Mouse (Mus musculus): ENCODE measurements around the gene Abca4. TPM values are rescaled to one million over a fixed set of nuclear protein-coding genes. Genes with fewer than 3 reads are reported as not detected.

Abca4 gene
- polyA plus RNA-seq (2016; fragmentation: Nextera tagmentation; extraction: Ambion mirVana): 1.7 and 2.3 TPM in 2 replicates

GRCm38 (mm10) chr3:122043799-122044547 is at the start of gene Abca4:
Gene Abca4, plus strand, starts transcription at chr3:122044443.
- H3K27me3 ChIP-seq (ENCODE audit: low read depth, poor library complexity, severe bottlenecking): peaks cover 38% of the 10 kb centered on the region
- DNase-seq (ENCODE audit: low spot score): peak; percentile 63
- H3K9me3 ChIP-seq (replicated peaks): no peaks in the 10 kb centered on the region
- H3K4me1 ChIP-seq: peaks cover 63% of the 10 kb centered on the region
- no peaks in the 10 kb centered on the region for H3K36me3 ChIP-seq
- peak within 1 kb of the TSS; percentile 40 for H3K4me3 ChIP-seq
- WGBS: 6% methylated on average over 26 of the region's 26 CpGs
- H3K27ac ChIP-seq: peak within 1 kb of the TSS; percentile 90

- 84% methylated on average over 4 of the region's 4 CpGs for whole genome bisulfite sequencing
- Histone ChIP-seq H3K4me3 (no peak overlapping the region), H3K9me3 (replicated peaks) (no peaks in the 10 kb centered on the region), H3K27ac (no peak overlapping the region), H3K27me3 (ENCODE audit: low read depth, poor library complexity, severe bottlenecking) (no peaks in the 10 kb centered on the region), H3K36me3 (peaks cover 24% of the 10 kb centered on the region), H3K4me1 (peaks cover 8% of the 10 kb centered on the region)
- DNase-seq (ENCODE audit: low spot score): no peak
These were observed 49.1 kb upstream of the Abca4 start for GRCm38 (mm10) chr3:121995125-121995524.

GRCm38 (mm10) chr3:121999934-122000333 is 44.3 kb upstream of the Abca4 start:
- whole genome bisulfite sequencing: 46% methylated on average over 2 of the region's 2 CpGs
- H3K27me3 ChIP-seq (ENCODE audit: low read depth, poor library complexity, severe bottlenecking): no peaks in the 10 kb centered on the region
- DNase-seq (ENCODE audit: low spot score): peak; percentile 47
- no peak overlapping the region for H3K4me3 ChIP-seq
- peaks cover 14% of the 10 kb centered on the region for H3K36me3 ChIP-seq
- no peak overlapping the region for H3K27ac ChIP-seq
- no peaks in the 10 kb centered on the region for H3K9me3 ChIP-seq (replicated peaks)
- peaks cover 22% of the 10 kb centered on the region for H3K4me1 ChIP-seq

GRCm38 (mm10) chr3:122001568-122001967 is 42.7 kb upstream of the Abca4 start:
- no peaks in the 10 kb centered on the region for H3K9me3 ChIP-seq (replicated peaks)
- H3K4me3 ChIP-seq: no peak overlapping the region
- DNase-seq (ENCODE audit: low spot score): no peak
- peaks cover 22% of the 10 kb centered on the region for H3K4me1 ChIP-seq
- H3K27me3 ChIP-seq (ENCODE audit: low read depth, poor library complexity, severe bottlenecking): no peaks in the 10 kb centered on the region
- H3K36me3 ChIP-seq: peaks cover 14% of the 10 kb centered on the region
- 37% methylated on average over 6 of the region's 6 CpGs for WGBS
- H3K27ac ChIP-seq: no peak overlapping the region

- H3K4me1 ChIP-seq: no peaks in the 10 kb centered on the region
- H3K4me3 ChIP-seq: no peak overlapping the region
- H3K9me3 ChIP-seq (replicated peaks): no peaks in the 10 kb centered on the region
- WGBS: 94% methylated on average over 5 of the region's 5 CpGs
- no peak overlapping the region for H3K27ac ChIP-seq
- H3K27me3 ChIP-seq (ENCODE audit: low read depth, poor library complexity, severe bottlenecking): no peaks in the 10 kb centered on the region
- DNase-seq (ENCODE audit: low spot score): no peak
- peaks cover 62% of the 10 kb centered on the region for H3K36me3 ChIP-seq
These were observed 34.4 kb upstream of the Abca4 start for GRCm38 (mm10) chr3:122009818-122010217.

- 92% methylated on average over 5 of the region's 5 CpGs for WGBS
These were observed 34.0 kb upstream of the Abca4 start for GRCm38 (mm10) chr3:122010292-122010691.

GRCm38 (mm10) chr3:122012464-122012863 is 31.8 kb upstream of the Abca4 start:
- H3K27me3 ChIP-seq (ENCODE audit: low read depth, poor library complexity, severe bottlenecking): no peaks in the 10 kb centered on the region
- 77% methylated on average over 1 of the region's 1 CpGs for WGBS
- no peaks in the 10 kb centered on the region for H3K9me3 ChIP-seq (replicated peaks)
- H3K4me3 ChIP-seq: no peak overlapping the region
- no peaks in the 10 kb centered on the region for H3K4me1 ChIP-seq
- H3K36me3 ChIP-seq: peaks cover 58% of the 10 kb centered on the region
- DNase-seq (ENCODE audit: low spot score): no peak
- H3K27ac ChIP-seq: no peak overlapping the region

More at GRCm38 (mm10) chr3:122010292-122010691, 34.0 kb upstream of the Abca4 start:
- no peak overlapping the region for H3K27ac ChIP-seq
- H3K4me1 ChIP-seq: no peaks in the 10 kb centered on the region
- H3K9me3 ChIP-seq (replicated peaks): no peaks in the 10 kb centered on the region
- no peaks in the 10 kb centered on the region for H3K27me3 ChIP-seq (ENCODE audit: low read depth, poor library complexity, severe bottlenecking)
- H3K4me3 ChIP-seq: no peak overlapping the region
- no peak for DNase-seq (ENCODE audit: low spot score)
- H3K36me3 ChIP-seq: peaks cover 63% of the 10 kb centered on the region

- Histone ChIP-seq H3K27ac (no peak overlapping the region), H3K36me3 (peaks cover 15% of the 10 kb centered on the region), H3K9me3 (replicated peaks) (no peaks in the 10 kb centered on the region), H3K4me3 (no peak overlapping the region), H3K4me1 (no peaks in the 10 kb centered on the region), H3K27me3 (ENCODE audit: low read depth, poor library complexity, severe bottlenecking) (no peaks in the 10 kb centered on the region)
- WGBS: 94% methylated on average over 7 of the region's 7 CpGs
- no peak for DNase-seq (ENCODE audit: low spot score)
These were observed 25.8 kb upstream of the Abca4 start for GRCm38 (mm10) chr3:122018421-122018820.

GRCm38 (mm10) chr3:122019159-122019558 is 25.1 kb upstream of the Abca4 start:
- Histone ChIP-seq H3K27me3 (ENCODE audit: low read depth, poor library complexity, severe bottlenecking) (no peaks in the 10 kb centered on the region), H3K27ac (no peak overlapping the region)

GRCm38 (mm10) chr3:122021029-122021652 is 23.1 kb upstream of the Abca4 start:
- H3K4me3 ChIP-seq: no peak overlapping the region
- H3K36me3 ChIP-seq: peaks cover 2% of the 10 kb centered on the region
- no peaks in the 10 kb centered on the region for H3K9me3 ChIP-seq (replicated peaks)
- WGBS: 89% methylated on average over 8 of the region's 8 CpGs
- no peak for DNase-seq (ENCODE audit: low spot score)
- no peak overlapping the region for H3K27ac ChIP-seq
- H3K4me1 ChIP-seq: no peaks in the 10 kb centered on the region
- H3K27me3 ChIP-seq (ENCODE audit: low read depth, poor library complexity, severe bottlenecking): no peaks in the 10 kb centered on the region

More at GRCm38 (mm10) chr3:122019159-122019558, 25.1 kb upstream of the Abca4 start:
- Histone ChIP-seq H3K4me3 (no peak overlapping the region), H3K9me3 (replicated peaks) (no peaks in the 10 kb centered on the region), H3K36me3 (peaks cover 10% of the 10 kb centered on the region), H3K4me1 (no peaks in the 10 kb centered on the region)
- WGBS: 90% methylated on average over 5 of the region's 5 CpGs
- DNase-seq (ENCODE audit: low spot score): no peak

- no peak for DNase-seq (ENCODE audit: low spot score)
- H3K4me3 ChIP-seq: no peak overlapping the region
- no peaks in the 10 kb centered on the region for H3K9me3 ChIP-seq (replicated peaks)
- H3K4me1 ChIP-seq: peaks cover 5% of the 10 kb centered on the region; the same call in 1 of the 2 replicates
- H3K27ac ChIP-seq: no peak overlapping the region
- H3K27me3 ChIP-seq (ENCODE audit: low read depth, poor library complexity, severe bottlenecking): no peaks in the 10 kb centered on the region
- 92% methylated on average over 3 of the region's 3 CpGs for WGBS
- H3K36me3 ChIP-seq: no peaks in the 10 kb centered on the region; the same call in 1 of the 2 replicates
These were observed 21.9 kb upstream of the Abca4 start for GRCm38 (mm10) chr3:122022355-122022754.

- H3K27me3 ChIP-seq (ENCODE audit: low read depth, poor library complexity, severe bottlenecking): no peaks in the 10 kb centered on the region
- H3K36me3 ChIP-seq: no peaks in the 10 kb centered on the region
- H3K4me3 ChIP-seq: no peak overlapping the region
- no peaks in the 10 kb centered on the region for H3K9me3 ChIP-seq (replicated peaks)
- no peak for DNase-seq (ENCODE audit: low spot score)
- H3K27ac ChIP-seq: no peak overlapping the region
- 88% methylated on average over 5 of the region's 5 CpGs for WGBS
- peaks cover 5% of the 10 kb centered on the region; the same call in 1 of the 2 replicates for H3K4me1 ChIP-seq
These were observed 17.6 kb upstream of the Abca4 start for GRCm38 (mm10) chr3:122026676-122027075.

- WGBS: 94% methylated on average over 8 of the region's 8 CpGs
- Histone ChIP-seq H3K27me3 (ENCODE audit: low read depth, poor library complexity, severe bottlenecking) (no peaks in the 10 kb centered on the region), H3K9me3 (replicated peaks) (no peaks in the 10 kb centered on the region), H3K4me1 (peaks cover 5% of the 10 kb centered on the region; the same call in 1 of the 2 replicates), H3K4me3 (no peak overlapping the region), H3K27ac (no peak overlapping the region), H3K36me3 (no peaks in the 10 kb centered on the region)
- no peak for DNase-seq (ENCODE audit: low spot score)
These were observed 16.5 kb upstream of the Abca4 start for GRCm38 (mm10) chr3:122027776-122028175.

All from limb, embryonic 10.5 days (tissue).